Mouse (Mus musculus) MEL (cell line): ENCODE measurements around the gene Synpr.

ENCODE experiments used
- CTCF ChIP-seq, 3 experiments: IDR thresholded peaks in 2 of 3; conservative IDR thresholded peaks in 1 of 3; 2 replicates each; pipeline ENCODE4 v1.5.1; 2011 to 2012; ENCODE audit warnings: low read length in 3 of 3, low read depth in 2 of 3, mild to moderate bottlenecking in 2 of 3, improper control_type of control experiment in 1 of 3, inconsistent platforms in 1 of 3, mixed read lengths in 1 of 3, moderate library complexity in 1 of 3; ENCODE audit not compliant: control insufficient read depth in 1 of 3, insufficient read depth in 1 of 3, poor library complexity in 1 of 3, severe bottlenecking in 1 of 3
- MAX ChIP-seq: IDR thresholded peaks from 2 replicates; pipeline ENCODE4 v1.6.1; 2011; ENCODE audit warnings: low read length, improper control_type of control experiment
- POLR2A ChIP-seq, 2 experiments: IDR thresholded peaks; 2 replicates each; pipeline ENCODE4 v1.6.1; 2011 to 2012; ENCODE audit warnings: low read length in 2 of 2, mild to moderate bottlenecking in 2 of 2, control low read depth in 1 of 2, improper control_type of control experiment in 1 of 2, low read depth in 1 of 2, moderate library complexity in 1 of 2; ENCODE audit not compliant: control insufficient read depth in 1 of 2, insufficient read depth in 1 of 2, poor library complexity in 1 of 2
- POLR2AphosphoS2 ChIP-seq: IDR thresholded peaks from 2 replicates; pipeline ENCODE4 v1.6.1; 2011; ENCODE audit warnings: low read length, improper control_type of control experiment

GRCm38 (mm10) chr14:13252594-13252993, 32.0 kb upstream of the Synpr start:
- TF ChIP-seq CTCF (IDR thresholded peaks at IDR 0.05 in 2 of 3, conservative IDR thresholded peaks at IDR 0.05 in 1 of 3; ENCODE audit: control insufficient read depth in 1 of 3, insufficient read depth in 1 of 3, low read depth in 2 of 3, low read length in 3 of 3, poor library complexity in 1 of 3, severe bottlenecking in 1 of 3) (no peak), POLR2AphosphoS2 (no peak), MAX (no peak), POLR2A (IDR thresholded peaks at IDR 0.05; ENCODE audit: control insufficient read depth in 1 of 2, insufficient read depth in 1 of 2, low read depth in 1 of 2, low read length in 2 of 2, poor library complexity in 1 of 2) (no peak)
